Mouse (Mus musculus): ENCODE measurements around the gene Ewsr1. TPM values are rescaled to one million over a fixed set of nuclear protein-coding genes. Genes with fewer than 3 reads are reported as not detected.

The Ewsr1 gene
- total and polyA plus RNA-seq, 3 experiments = 89.7 to 164 (median 92.3) TPM

DNA sequence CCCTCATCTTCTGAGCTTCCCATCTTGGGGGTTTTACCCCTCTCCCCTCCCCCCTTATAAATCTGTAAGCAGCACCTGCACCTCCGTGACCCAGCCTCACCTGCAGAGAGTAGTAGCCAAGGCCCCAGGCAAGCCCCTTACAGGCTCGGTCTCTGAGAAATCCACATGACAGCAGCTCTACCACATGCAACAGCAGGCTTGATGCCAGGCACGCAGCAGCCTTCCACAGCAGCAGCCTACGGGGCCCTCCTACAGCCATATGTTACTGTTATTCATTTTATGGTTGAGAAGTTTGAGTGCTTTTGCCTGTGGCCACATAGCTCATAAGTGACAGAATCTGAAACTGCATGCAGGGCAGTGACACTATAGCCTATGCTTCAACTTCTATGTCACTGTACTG, 63.6 kb downstream of the Ewsr1 start:
- H3K79me2 ChIP-seq (replicated peaks; ENCODE audit: control insufficient read depth, insufficient read depth, low read length) = no peaks in the 10 kb centered on the region
- H3K9ac ChIP-seq (ENCODE audit: low read depth, low read length) = no peak overlapping the region
- DNase-seq = no peak
- TF ChIP-seq CTCF (IDR thresholded peaks at IDR 0.05) (no peak), POLR2A (IDR thresholded peaks at IDR 0.05; ENCODE audit: insufficient read depth, low read depth, low read length) (no peak), EP300 (IDR thresholded peaks at IDR 0.05; ENCODE audit: insufficient read depth, low read depth, low read length) (no peak)
- no peak overlapping the region for H3K4me3 ChIP-seq
- no peaks in the 10 kb centered on the region for H3K27me3 ChIP-seq (ENCODE audit: control insufficient read depth, insufficient read depth, low read length)
- H3K4me1 ChIP-seq (ENCODE audit: control insufficient read depth, insufficient read depth, low read length) = peaks cover 2% of the 10 kb centered on the region; the same call in 1 of the 2 replicates
- WGBS = 87% methylated on average over 4 of the region's 4 CpGs
- intact Hi-C loops (cut with DNase I) = no loop called here
- H3K27ac ChIP-seq = no peak overlapping the region
- no peaks in the 10 kb centered on the region for H3K36me3 ChIP-seq (ENCODE audit: control insufficient read depth, insufficient read depth, low read length)

DNA sequence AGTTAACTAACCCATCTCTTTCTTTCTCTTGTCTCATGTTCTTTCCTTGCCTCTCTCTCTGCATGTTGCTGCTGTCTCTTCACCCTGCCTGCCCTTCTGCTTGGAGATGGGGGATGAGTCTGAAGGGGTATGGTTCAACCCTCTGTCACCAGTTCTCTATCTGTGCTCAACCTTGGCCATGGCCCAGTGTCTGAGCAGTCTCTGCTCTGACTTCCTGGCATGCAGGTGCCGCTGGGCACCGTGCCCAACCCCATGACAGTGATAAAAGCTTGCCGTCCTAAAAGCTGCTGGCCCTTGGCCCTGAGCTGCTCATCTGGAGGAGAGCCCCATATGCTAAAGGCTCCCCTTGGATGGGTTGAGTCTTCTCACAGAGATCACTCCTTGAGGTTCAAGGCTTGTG, 65.9 kb downstream of the Ewsr1 start:
- H3K9ac ChIP-seq (ENCODE audit: low read depth, low read length) = no peak overlapping the region
- WGBS = 48% methylated on average over 3 of the region's 3 CpGs
- H3K36me3 ChIP-seq (ENCODE audit: control insufficient read depth, insufficient read depth, low read length) = no peaks in the 10 kb centered on the region
- no peak overlapping the region for H3K27ac ChIP-seq
- H3K4me3 ChIP-seq = no peak overlapping the region
- H3K27me3 ChIP-seq (ENCODE audit: control insufficient read depth, insufficient read depth, low read length) = no peaks in the 10 kb centered on the region
- no peak for TF ChIP-seq CTCF (IDR thresholded peaks at IDR 0.05)
- TF ChIP-seq EP300 (IDR thresholded peaks at IDR 0.05; ENCODE audit: insufficient read depth, low read depth, low read length) = peak; percentile 69; the same call in 1 of the 2 replicates
- intact Hi-C loops (cut with DNase I) = no loop called here
- DNase-seq = peak; percentile 71 to 81
- H3K79me2 ChIP-seq (replicated peaks; ENCODE audit: control insufficient read depth, insufficient read depth, low read length) = no peaks in the 10 kb centered on the region
- H3K4me1 ChIP-seq (ENCODE audit: control insufficient read depth, insufficient read depth, low read length) = peaks cover 2% of the 10 kb centered on the region; the same call in 1 of the 2 replicates

DNA sequence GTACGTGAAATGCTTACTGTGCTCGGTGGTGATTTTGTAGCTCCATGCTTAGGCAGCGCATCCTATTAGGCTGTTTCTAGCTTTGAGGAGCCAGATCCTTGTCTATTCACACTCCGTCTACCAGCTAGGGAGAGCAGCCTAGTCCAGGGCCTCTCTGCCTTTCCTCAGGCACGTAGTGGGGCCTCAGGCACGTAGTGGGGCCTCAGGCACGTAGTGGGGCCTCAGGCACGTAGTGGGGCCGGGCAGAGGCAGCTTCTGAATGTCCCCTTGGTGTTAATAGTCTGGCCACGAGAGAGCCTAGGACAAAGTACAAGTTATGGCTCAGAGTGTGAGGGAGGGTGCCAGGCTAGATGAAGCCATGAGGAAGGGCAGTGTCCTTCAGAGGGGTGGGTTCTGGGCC, 66.4 kb downstream of the Ewsr1 start:
- Histone ChIP-seq H3K27me3 (ENCODE audit: control insufficient read depth, insufficient read depth, low read length) (no peaks in the 10 kb centered on the region), H3K36me3 (ENCODE audit: control insufficient read depth, insufficient read depth, low read length) (no peaks in the 10 kb centered on the region), H3K79me2 (replicated peaks; ENCODE audit: control insufficient read depth, insufficient read depth, low read length) (no peaks in the 10 kb centered on the region), H3K4me3 (no peak overlapping the region), H3K4me1 (ENCODE audit: control insufficient read depth, insufficient read depth, low read length) (peaks cover 2% of the 10 kb centered on the region; the same call in 1 of the 2 replicates), H3K27ac (no peak overlapping the region), H3K9ac (ENCODE audit: low read depth, low read length) (no peak overlapping the region)
- WGBS = 85% methylated on average over 10 of the region's 10 CpGs
- intact Hi-C loops (cut with DNase I) = no loop called here
- no peak for DNase-seq
- TF ChIP-seq EP300 (IDR thresholded peaks at IDR 0.05; ENCODE audit: insufficient read depth, low read depth, low read length) (no peak), POLR2A (IDR thresholded peaks at IDR 0.05; ENCODE audit: insufficient read depth, low read depth, low read length) (no peak), CTCF (IDR thresholded peaks at IDR 0.05) (no peak)

DNA sequence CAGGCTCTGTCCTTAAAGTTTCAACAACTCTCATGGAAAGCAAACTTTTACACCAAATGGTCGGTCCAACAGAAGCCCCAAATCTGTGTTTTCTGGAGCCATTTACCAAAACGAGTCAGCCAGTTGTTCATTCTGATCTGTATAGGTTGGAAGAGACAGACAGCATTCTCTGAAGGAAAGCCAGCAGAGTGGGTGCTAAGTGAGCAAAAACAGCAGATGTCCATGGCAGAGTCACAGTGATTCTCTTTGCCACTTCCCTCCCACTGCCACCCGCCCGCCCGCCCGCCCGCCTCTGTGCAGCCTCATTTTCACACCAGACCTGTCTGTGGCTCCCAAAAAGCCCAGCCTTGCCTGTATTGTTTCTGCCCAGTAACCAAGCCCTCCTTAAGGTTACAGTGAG, 70.8 kb downstream of the Ewsr1 start:
- Histone ChIP-seq H3K79me2 (replicated peaks; ENCODE audit: control insufficient read depth, insufficient read depth, low read length) (no peaks in the 10 kb centered on the region), H3K36me3 (ENCODE audit: control insufficient read depth, insufficient read depth, low read length) (no peaks in the 10 kb centered on the region), H3K4me3 (no peak overlapping the region), H3K27me3 (ENCODE audit: control insufficient read depth, insufficient read depth, low read length) (no peaks in the 10 kb centered on the region), H3K9ac (ENCODE audit: low read depth, low read length) (no peak overlapping the region), H3K27ac (no peak overlapping the region), H3K4me1 (ENCODE audit: control insufficient read depth, insufficient read depth, low read length) (no peaks in the 10 kb centered on the region; the same call in 1 of the 2 replicates)
- TF ChIP-seq CTCF (IDR thresholded peaks at IDR 0.05) (no peak), POLR2A (IDR thresholded peaks at IDR 0.05; ENCODE audit: insufficient read depth, low read depth, low read length) (no peak), EP300 (IDR thresholded peaks at IDR 0.05; ENCODE audit: insufficient read depth, low read depth, low read length) (no peak)
- WGBS = 94% methylated on average over 7 of the region's 7 CpGs
- no peak for DNase-seq
- intact Hi-C loops (cut with DNase I) = no loop called here

DNA sequence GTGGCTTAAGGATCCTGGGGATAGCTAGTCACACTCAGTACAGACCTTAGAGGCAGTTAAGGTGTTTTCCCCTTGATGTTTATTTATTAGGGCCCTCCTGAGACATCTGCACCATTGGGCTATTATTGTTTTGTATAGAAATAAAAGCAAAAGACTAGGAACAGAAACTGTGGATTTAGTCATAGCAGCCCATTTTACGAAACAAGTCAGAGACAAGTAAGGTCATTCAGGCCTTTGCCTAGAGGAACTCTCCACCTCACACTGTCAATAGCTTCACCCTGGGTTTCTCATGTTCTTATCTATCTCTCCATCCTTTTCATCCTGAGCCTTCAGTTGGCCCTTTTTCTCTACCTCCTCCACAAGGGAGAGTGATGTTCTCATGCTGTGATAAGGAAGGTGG, 74.0 kb downstream of the Ewsr1 start:
- no peak for TF ChIP-seq CTCF (IDR thresholded peaks at IDR 0.05)
- TF ChIP-seq POLR2A (IDR thresholded peaks at IDR 0.05; ENCODE audit: insufficient read depth, low read depth, low read length) = no peak
- TF ChIP-seq EP300 (IDR thresholded peaks at IDR 0.05; ENCODE audit: insufficient read depth, low read depth, low read length) = no peak
- Histone ChIP-seq H3K4me3 (no peak overlapping the region), H3K79me2 (replicated peaks; ENCODE audit: control insufficient read depth, insufficient read depth, low read length) (no peaks in the 10 kb centered on the region), H3K4me1 (ENCODE audit: control insufficient read depth, insufficient read depth, low read length) (no peaks in the 10 kb centered on the region), H3K27me3 (ENCODE audit: control insufficient read depth, insufficient read depth, low read length) (no peaks in the 10 kb centered on the region), H3K27ac (no peak overlapping the region), H3K36me3 (ENCODE audit: control insufficient read depth, insufficient read depth, low read length) (no peaks in the 10 kb centered on the region), H3K9ac (ENCODE audit: low read depth, low read length) (no peak overlapping the region)
- no peak for DNase-seq
- intact Hi-C loops (cut with DNase I) = no loop called here
- 93% methylated on average over 1 of the region's 1 CpGs for WGBS

Small RNAs within 50 kb of the gene (microRNA-seq; reads per million reads assigned to microRNA genes)
- gene Gm47296 = 0 reads per million in 2 experiments

Other genes starting within 250 kb of the Ewsr1 start
- 10 to 100 TPM; 77.1 to 85.0 TPM for gene Nf2, start 249.7 kb downstream of the Ewsr1 start, total RNA-seq (2021)
- gene Nf2, start 249.7 kb downstream of the Ewsr1 start, polyA plus RNA-seq (2012; rRNA removed) = 57.1 and 85.2 TPM in 2 replicates
- gene Nipsnap1, start 225.3 kb downstream of the Ewsr1 start, total RNA-seq (2021) = under 1 TPM; 0.50 to 0.75 TPM
- gene Nipsnap1, start 225.3 kb downstream of the Ewsr1 start, polyA plus RNA-seq (2012; rRNA removed) = 1.6 and 3.6 TPM in 2 replicates
- 10 to 100 TPM; 16.2 to 16.5 TPM for gene Thoc5, start 203.9 kb downstream of the Ewsr1 start, total RNA-seq (2021)
- gene Thoc5, start 203.9 kb downstream of the Ewsr1 start, polyA plus RNA-seq (2012; rRNA removed) = 12.8 and 15.8 TPM in 2 replicates
- gene Nefh, start 151.2 kb downstream of the Ewsr1 start, total RNA-seq (2021) = under 1 TPM in 1 of 2 experiments, not detected in 1; 0.05 TPM
- gene Nefh, start 151.2 kb downstream of the Ewsr1 start, polyA plus RNA-seq (2012; rRNA removed) = 0.06 and 0.08 TPM in 2 replicates
- gene Ap1b1, start 112.4 kb downstream of the Ewsr1 start, total RNA-seq (2021) = 10 to 100 TPM; 48.1 to 48.6 TPM
- 64.2 and 77.2 TPM in 2 replicates for gene Ap1b1, start 112.4 kb downstream of the Ewsr1 start, polyA plus RNA-seq (2012; rRNA removed)
- gene Rasl10a, start 41.1 kb downstream of the Ewsr1 start, total RNA-seq (2021) = 1 to 10 TPM; 5.0 to 8.1 TPM
- gene Rasl10a, start 41.1 kb downstream of the Ewsr1 start, polyA plus RNA-seq (2012; rRNA removed) = 5.2 and 5.4 TPM in 2 replicates
- 10 to 100 TPM; 18.2 to 21.0 TPM for gene Gas2l1, start 33.9 kb downstream of the Ewsr1 start, total RNA-seq (2021)
- gene Gas2l1, start 33.9 kb downstream of the Ewsr1 start, polyA plus RNA-seq (2012; rRNA removed) = 22.5 and 27.9 TPM in 2 replicates
- 10 to 100 TPM; 21.2 to 23.3 TPM for gene Rhbdd3, start 340 bp downstream of the Ewsr1 start, total RNA-seq (2021)
- 30.9 and 34.4 TPM in 2 replicates for gene Rhbdd3, start 340 bp downstream of the Ewsr1 start, polyA plus RNA-seq (2012; rRNA removed)
- gene Emid1, start 53.0 kb upstream of the Ewsr1 start, total RNA-seq (2021) = 1 to 10 TPM in 1 of 2 experiments, under 1 TPM in 1; 0.82 to 1.2 TPM
- gene Emid1, start 53.0 kb upstream of the Ewsr1 start, polyA plus RNA-seq (2012; rRNA removed) = 2.5 and 3.8 TPM in 2 replicates
- gene Kremen1, start 162.3 kb upstream of the Ewsr1 start, total RNA-seq (2021) = 10 to 100 TPM; 80.3 to 93.9 TPM
- 59.7 and 80.8 TPM in 2 replicates for gene Kremen1, start 162.3 kb upstream of the Ewsr1 start, polyA plus RNA-seq (2012; rRNA removed)

Data from heart, adult 2 months (tissue).